Mouse (Mus musculus) left cerebral cortex, adult 18-20 months (tissue): ENCODE data around the gene Slitrk6. TPM values are rescaled to one million over a fixed set of nuclear protein-coding genes. Genes with fewer than 3 reads are reported as not detected.

Experiments
- DNase-seq, 2 experiments: peaks; one replicate each; pipeline ENCODE4 v3.0.0; 2021 to 2022; ENCODE audit warnings: low spot score in 2 of 2, mixed read lengths in 1 of 2
- long read RNA-seq, 2 experiments: library from polyadenylated mRNA; stranded (forward); transcript quantifications; one replicate each; pipeline ENCODE4 v2.0.0; 2021
- total RNA-seq, 2 experiments: library from RNA; stranded (reverse); gene quantifications; 2 replicates each; pipeline ENCODE4 v1.2.3; 2021

Gene Slitrk6
- total RNA-seq, result under 1 TPM; 0.56 to 0.84 TPM
- long read RNA-seq, experiment 1, result 0 reads
- long read RNA-seq, experiment 2, result 0 reads

GRCm38 (mm10) chr14:110754484-110755307 is at the start of gene Slitrk6:
TSS of gene Slitrk6 (minus strand) at chr14:110755149.
- DNase-seq, result no peak

- DNase-seq, result peak; percentile 24 to 28
Measured at GRCm38 (mm10) chr14:110777546-110777945, 22.6 kb upstream of the Slitrk6 start.

GRCm38 (mm10) chr14:110770694-110771093 is 15.7 kb upstream of the Slitrk6 start:
- DNase-seq, result no peak

- DNase-seq, result no peak
Measured at GRCm38 (mm10) chr14:110762588-110763220, 7.8 kb upstream of the Slitrk6 start.

- DNase-seq, result no peak
Measured at GRCm38 (mm10) chr14:110760909-110761308, 6.0 kb upstream of the Slitrk6 start.

- DNase-seq, result no peak
Measured at GRCm38 (mm10) chr14:110755308-110755650, 330 bp upstream of the Slitrk6 start.

GRCm38 (mm10) chr14:110739861-110740260 is 15.1 kb downstream of the Slitrk6 start:
- no peak for DNase-seq

GRCm38 (mm10) chr14:110739368-110739767 is 15.6 kb downstream of the Slitrk6 start:
- DNase-seq, result no peak

GRCm38 (mm10) chr14:110728344-110728910 is 26.5 kb downstream of the Slitrk6 start:
- DNase-seq, result no peak

- no peak for DNase-seq
Measured at GRCm38 (mm10) chr14:110724026-110724576, 30.8 kb downstream of the Slitrk6 start.
